Mouse (Mus musculus) kidney, adult 2 months (tissue): ENCODE measurements around the gene Ern1. TPM values are rescaled to one million over a fixed set of nuclear protein-coding genes. Genes with fewer than 3 reads are reported as not detected.
A peak's percentile ranks its signal among the peaks of the same experiment; 100 is the strongest.

Experiments
- DNase-seq: peaks from one replicate; pipeline ENCODE4 v3.0.0; 2021
- H3K27ac ChIP-seq: fragments of 200-500 bp; 2 replicates; pipeline ENCODE4 v1.5.1; 2012; ENCODE audit warnings: low read depth, low read length, control low read depth, inconsistent platforms; ENCODE audit not compliant: insufficient read depth
- H3K27me3 ChIP-seq: fragments of 200-500 bp; replicated peaks from 2 replicates; pipeline ENCODE4 v1.6.1; 2012; ENCODE audit warnings: mild to moderate bottlenecking, moderate library complexity, low read length, inconsistent platforms; ENCODE audit not compliant: control insufficient read depth, insufficient read depth
- H3K36me3 ChIP-seq: fragments of 200-500 bp; 2 replicates; pipeline ENCODE4 v1.6.1; 2012; ENCODE audit warnings: mild to moderate bottlenecking, moderate library complexity, low read length, inconsistent platforms; ENCODE audit not compliant: control insufficient read depth, insufficient read depth
- H3K4me1 ChIP-seq: fragments of 200-500 bp; 2 replicates; pipeline ENCODE4 v1.6.1; 2011; ENCODE audit warnings: low read length; ENCODE audit not compliant: control insufficient read depth, insufficient read depth
- H3K4me3 ChIP-seq: fragments of 200-500 bp; 2 replicates; pipeline ENCODE4 v1.5.1; 2011; ENCODE audit warnings: mild to moderate bottlenecking, low read depth, low read length, control low read depth; ENCODE audit not compliant: insufficient read depth
- CTCF ChIP-seq: fragments of 200-500 bp; conservative IDR thresholded peaks from 2 replicates; pipeline ENCODE4 v1.5.1; 2011; ENCODE audit warnings: low read depth, mild to moderate bottlenecking, control low read depth, low read length, moderate library complexity, mixed read lengths; ENCODE audit not compliant: insufficient read depth, insufficient read length
- POLR2A ChIP-seq: fragments of 200-500 bp; IDR thresholded peaks from one replicate; pipeline ENCODE4 v1.6.1; 2011; ENCODE audit warnings: low read depth, low read length, control low read depth
- WGBS: fragments of 180-500 bp; shearing (Covaris S2); methylation state at CpG from one replicate; pipeline ENCODE4 v1.1.7; 2018; 5-methylcytosine and 5-hydroxymethylcytosine counted together
- polyA plus RNA-seq: library from polyadenylated mRNA; depleted of rRNA; stranded (reverse); fragments of >200 nt; gene quantifications from 2 replicates; pipeline ENCODE4 v1.2.3, GENCODE M21; 2012

The Ern1 gene
- polyA plus RNA-seq, 1 experiment: 12.6 TPM

- Histone ChIP-seq H3K27me3 (no peaks in the 10 kb centered on the region), H3K27ac (peak overlapping the region; percentile 54), H3K36me3 (no peaks in the 10 kb centered on the region), H3K4me1 (no peaks in the 10 kb centered on the region), H3K4me3 (peak overlapping the region; percentile 46)
- DNase-seq: peak; percentile 58
- TF ChIP-seq CTCF: peak; percentile 29
- TF ChIP-seq POLR2A: no peak
- WGBS: 56% methylated on average over 7 of the region's 7 CpGs
Measured at GRCm38 (mm10) chr11:106381883-106382282, 105.8 kb downstream of the Ern1 start.

- Histone ChIP-seq H3K4me3 (peak overlapping the region; percentile 2; the same call in 1 of the 2 replicates), H3K27me3 (no peaks in the 10 kb centered on the region), H3K4me1 (no peaks in the 10 kb centered on the region), H3K27ac (no peak overlapping the region), H3K36me3 (no peaks in the 10 kb centered on the region)
- TF ChIP-seq POLR2A (no peak), CTCF (peak; percentile 30; the same call in 1 of the 2 replicates)
- WGBS: 68% methylated on average over 11 of the region's 11 CpGs
- no peak for DNase-seq
Measured at GRCm38 (mm10) chr11:106381011-106381410, 106.6 kb downstream of the Ern1 start.

GRCm38 (mm10) chr11:106374979-106375378, 112.7 kb downstream of the Ern1 start:
- Histone ChIP-seq H3K4me1 (no peaks in the 10 kb centered on the region), H3K4me3 (no peak overlapping the region), H3K36me3 (no peaks in the 10 kb centered on the region), H3K27ac (no peak overlapping the region), H3K27me3 (no peaks in the 10 kb centered on the region)
- TF ChIP-seq CTCF (no peak), POLR2A (no peak)
- 71% methylated on average over 5 of the region's 5 CpGs for WGBS
- DNase-seq: no peak

GRCm38 (mm10) chr11:106374559-106374958, 113.1 kb downstream of the Ern1 start:
- Histone ChIP-seq H3K27ac (no peak overlapping the region), H3K36me3 (no peaks in the 10 kb centered on the region), H3K4me1 (no peaks in the 10 kb centered on the region), H3K27me3 (no peaks in the 10 kb centered on the region), H3K4me3 (no peak overlapping the region)
- no peak for TF ChIP-seq POLR2A
- no peak for TF ChIP-seq CTCF
- WGBS: 46% methylated on average over 9 of the region's 9 CpGs
- DNase-seq: no peak

- 44% methylated on average over 11 of the region's 11 CpGs for WGBS
- TF ChIP-seq POLR2A: no peak
- no peak for TF ChIP-seq CTCF
- H3K27ac ChIP-seq: no peak overlapping the region
- H3K4me3 ChIP-seq: no peak overlapping the region
- no peak for DNase-seq
- no peaks in the 10 kb centered on the region for H3K36me3 ChIP-seq
- no peaks in the 10 kb centered on the region for H3K27me3 ChIP-seq
- no peaks in the 10 kb centered on the region for H3K4me1 ChIP-seq
Measured at GRCm38 (mm10) chr11:106373998-106374397, 113.7 kb downstream of the Ern1 start.

GRCm38 (mm10) chr11:106366316-106366715, 121.3 kb downstream of the Ern1 start:
- WGBS: 0% methylated on average over 3 of the region's 3 CpGs
- DNase-seq: peak; percentile 72

GRCm38 (mm10) chr11:106365366-106365765, 122.3 kb downstream of the Ern1 start, which contains the start of gene Prr29:
Gene Prr29 (plus strand): TSS chr11:106365472.
- 55% methylated on average over 10 of the region's 10 CpGs for WGBS
- no peak within 1 kb of the TSS for H3K27ac ChIP-seq
- no peaks in the 10 kb centered on the region for H3K4me1 ChIP-seq
- no peaks in the 10 kb centered on the region for H3K36me3 ChIP-seq
- TF ChIP-seq POLR2A (no peak), CTCF (no peak)
- no peaks in the 10 kb centered on the region for H3K27me3 ChIP-seq
- no peak for DNase-seq
- no peak within 1 kb of the TSS for H3K4me3 ChIP-seq

More at GRCm38 (mm10) chr11:106366316-106366715, 121.3 kb downstream of the Ern1 start:
- Histone ChIP-seq H3K27ac (no peak overlapping the region), H3K4me1 (no peaks in the 10 kb centered on the region), H3K36me3 (no peaks in the 10 kb centered on the region), H3K4me3 (no peak overlapping the region), H3K27me3 (no peaks in the 10 kb centered on the region)
- peak; percentile 90 for TF ChIP-seq CTCF
- no peak for TF ChIP-seq POLR2A
